Mouse (Mus musculus): ENCODE data around the gene Spata18. TPM values are rescaled to one million over a fixed set of nuclear protein-coding genes. Genes with fewer than 3 reads are reported as not detected.

The Spata18 gene
- 1 to 10 TPM in 1 of 2 experiments, under 1 TPM in 1; 0.90 to 1.4 TPM for total RNA-seq (2021)
- long read RNA-seq, experiment 1, partial matches to known transcripts, result 2 of 2 reads
- long read RNA-seq, experiment 1, other reads (novel, unspliced or antisense), result 0 of 2 reads
- long read RNA-seq, experiment 2, result 0 reads

DNA sequence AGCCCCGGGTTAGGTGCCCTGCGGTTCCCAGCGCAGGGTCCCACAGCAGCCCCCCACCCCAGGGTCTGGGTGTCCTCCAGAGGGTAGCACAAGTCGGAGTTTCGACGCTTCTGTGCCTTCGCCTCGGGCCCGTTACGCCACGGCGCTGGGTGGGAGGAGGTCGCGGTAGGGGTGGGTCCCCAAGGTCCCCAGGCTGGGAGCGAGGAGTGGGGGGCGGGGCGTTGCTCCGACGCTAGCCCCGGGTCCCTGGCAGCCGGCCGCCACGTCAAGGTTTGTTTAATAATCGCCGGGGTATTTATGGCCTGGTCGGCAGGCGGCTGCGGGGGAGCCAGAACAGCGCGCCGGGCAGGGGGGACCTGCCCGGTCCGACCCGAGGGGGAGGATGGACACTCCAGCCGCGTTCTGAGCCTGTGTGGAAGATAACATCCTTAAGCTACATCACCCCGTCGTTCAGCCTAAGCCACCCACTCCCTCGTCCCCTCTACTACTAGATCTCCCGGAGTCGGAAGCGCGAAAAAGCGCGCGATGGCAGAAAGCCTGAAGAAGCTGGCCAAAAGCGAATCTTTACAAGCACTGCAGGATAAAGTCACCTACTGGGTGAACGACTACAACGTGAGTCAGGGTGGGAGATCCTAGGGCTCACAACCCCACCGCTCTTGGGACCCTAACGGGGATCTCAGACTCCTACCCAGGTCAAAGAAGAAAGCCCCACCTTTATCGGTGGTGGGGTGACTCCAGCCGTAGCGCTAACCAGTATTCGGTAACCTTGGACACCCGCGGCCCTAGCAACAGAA is at the start of gene Spata18:
Gene Spata18, plus strand, starts transcription at position 319 of the 794 bp plus-strand sequence.
- intact Hi-C loops (cut with DNase I), result no loop called here
- DNase-seq, result peak; percentile 45 to 49

DNA sequence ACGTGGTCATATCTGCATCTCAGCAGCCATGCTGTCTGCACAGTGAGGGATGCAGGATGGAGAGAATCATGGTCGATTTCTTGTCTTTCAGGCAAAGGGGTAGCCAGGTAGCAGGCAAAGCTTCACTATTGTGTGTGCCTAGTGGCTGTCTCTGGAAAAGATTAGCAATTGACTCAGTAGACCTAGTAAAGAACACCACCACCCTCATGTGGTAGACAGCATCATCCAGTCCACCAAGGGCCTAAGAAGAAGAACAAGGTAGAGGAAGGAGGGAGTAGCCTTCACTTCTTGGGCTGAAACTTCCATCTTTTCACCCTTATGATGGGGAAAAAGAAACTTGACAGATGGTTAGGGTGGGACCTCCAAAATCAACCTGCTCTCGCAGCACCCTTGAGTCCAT is 48.3 kb upstream of the Spata18 start:
- intact Hi-C loops (cut with DNase I), result no loop called here
- DNase-seq, result no peak

DNA sequence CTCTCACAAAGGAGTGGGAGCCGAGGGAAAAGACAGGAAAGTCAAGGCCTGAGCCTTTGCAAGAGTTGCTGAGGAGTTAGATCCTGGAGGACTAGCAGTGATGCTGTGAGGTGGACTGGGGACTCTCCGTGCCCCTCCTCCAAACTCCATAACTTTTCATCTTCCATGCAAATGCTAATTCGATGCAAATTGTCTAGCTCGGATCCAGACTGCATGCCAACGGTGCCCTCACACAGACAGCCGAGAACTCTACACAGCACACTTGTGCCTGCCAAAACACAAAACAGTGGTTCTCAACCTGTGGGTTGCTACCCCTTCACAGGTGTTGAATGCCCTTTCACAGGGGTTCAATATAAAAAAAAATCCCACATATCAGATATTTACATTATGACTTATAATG is 46.6 kb upstream of the Spata18 start:
- intact Hi-C loops (cut with DNase I), result no loop called here
- no peak for DNase-seq

DNA sequence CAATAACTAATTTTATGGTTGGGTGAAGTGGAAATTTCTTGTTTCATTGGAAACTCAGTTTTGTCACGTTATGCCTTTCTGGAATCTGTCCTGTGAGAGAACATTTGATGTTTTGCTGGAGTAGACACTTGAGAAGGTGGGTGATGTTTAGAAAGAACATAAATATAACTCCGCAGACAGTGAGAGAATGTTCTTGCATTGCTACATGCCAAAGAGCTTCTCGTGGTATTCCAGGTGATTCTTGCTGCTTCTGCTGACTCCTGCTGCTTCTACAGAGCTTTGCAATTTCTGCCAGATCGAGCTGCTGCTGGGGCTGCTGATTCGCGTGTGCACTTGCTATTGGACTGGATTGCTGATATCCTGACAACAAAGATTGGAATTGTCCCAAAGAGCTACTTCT is 46.2 kb upstream of the Spata18 start:
- DNase-seq, result no peak
- intact Hi-C loops (cut with DNase I), result no loop called here

DNA sequence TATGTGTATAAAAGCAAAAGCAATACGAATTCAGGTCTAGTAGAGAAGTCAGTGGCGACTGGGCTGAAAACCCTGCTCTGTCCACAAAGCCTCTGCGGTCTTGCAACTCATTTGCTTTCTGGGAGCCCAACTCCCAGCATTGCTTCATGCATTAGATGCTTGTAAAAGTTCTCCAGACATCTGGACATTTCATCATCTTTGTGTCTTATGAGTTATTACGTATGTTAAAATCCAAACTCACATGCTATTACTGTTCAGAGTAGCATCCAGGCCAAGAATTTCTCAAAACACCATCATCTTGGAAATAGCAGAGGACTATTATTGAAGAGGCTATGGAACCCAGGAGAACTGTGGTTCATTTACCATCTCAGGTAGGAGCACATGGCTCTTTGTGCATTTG is 40.1 kb upstream of the Spata18 start:
- no peak for DNase-seq
- intact Hi-C loops (cut with DNase I), result no loop called here

GRCm38 (mm10) chr5:73613296-73613695 is 37.9 kb upstream of the Spata18 start:
- DNase-seq, result no peak

GRCm38 (mm10) chr5:73615211-73615610 is 36.0 kb upstream of the Spata18 start:
- DNase-seq, result no peak
- intact Hi-C loops (cut with DNase I), result no loop called here

More at GRCm38 (mm10) chr5:73613296-73613695, 37.9 kb upstream of the Spata18 start:
- intact Hi-C loops (cut with DNase I), result no loop called here

GRCm38 (mm10) chr5:73618969-73619368 is 32.2 kb upstream of the Spata18 start:
- no peak for DNase-seq
- intact Hi-C loops (cut with DNase I), result no loop called here

GRCm38 (mm10) chr5:73625505-73625904 is 25.7 kb upstream of the Spata18 start:
- intact Hi-C loops (cut with DNase I), result no loop called here
- DNase-seq, result no peak

DNA sequence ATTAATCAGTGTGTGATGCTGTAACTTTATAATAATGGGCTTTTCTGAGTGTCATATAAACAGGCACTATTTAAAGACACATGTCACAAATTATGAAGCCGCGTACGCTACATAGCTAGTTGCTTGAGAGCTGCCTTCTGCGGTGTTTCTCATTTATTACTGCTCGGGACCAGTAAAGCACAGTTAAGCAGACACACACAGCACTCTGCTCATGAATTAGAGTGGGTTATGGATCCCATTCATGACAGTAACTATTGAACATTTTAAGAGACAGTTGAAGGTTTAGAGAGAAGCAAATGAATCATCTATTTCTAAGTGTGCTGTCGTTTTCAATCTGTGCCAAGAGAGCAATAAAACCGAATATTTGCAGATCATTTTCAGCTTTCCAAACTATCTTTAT is 24.3 kb upstream of the Spata18 start:
- DNase-seq, result no peak
- intact Hi-C loops (cut with DNase I), result no loop called here

DNA sequence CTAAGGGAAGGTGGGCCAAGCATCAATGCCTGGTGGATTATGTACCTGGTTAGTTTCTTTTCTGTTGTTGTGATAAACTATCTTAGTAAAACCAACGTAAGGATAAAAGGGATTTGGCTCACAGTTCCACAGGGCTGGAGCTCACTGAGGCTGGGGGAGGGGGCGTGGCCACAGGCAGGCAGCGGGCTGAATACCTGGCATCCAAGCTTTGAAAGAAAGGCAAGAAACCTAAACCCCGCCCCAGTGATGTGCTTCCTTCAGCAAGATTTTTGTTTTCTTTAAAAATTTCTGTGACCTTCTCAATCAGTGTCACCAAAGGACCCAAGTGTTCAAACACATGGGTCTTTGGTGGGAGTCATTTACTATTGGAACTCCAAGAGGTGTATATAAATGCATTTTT is 23.6 kb upstream of the Spata18 start:
- no peak for DNase-seq
- intact Hi-C loops (cut with DNase I), result no loop called here

DNA sequence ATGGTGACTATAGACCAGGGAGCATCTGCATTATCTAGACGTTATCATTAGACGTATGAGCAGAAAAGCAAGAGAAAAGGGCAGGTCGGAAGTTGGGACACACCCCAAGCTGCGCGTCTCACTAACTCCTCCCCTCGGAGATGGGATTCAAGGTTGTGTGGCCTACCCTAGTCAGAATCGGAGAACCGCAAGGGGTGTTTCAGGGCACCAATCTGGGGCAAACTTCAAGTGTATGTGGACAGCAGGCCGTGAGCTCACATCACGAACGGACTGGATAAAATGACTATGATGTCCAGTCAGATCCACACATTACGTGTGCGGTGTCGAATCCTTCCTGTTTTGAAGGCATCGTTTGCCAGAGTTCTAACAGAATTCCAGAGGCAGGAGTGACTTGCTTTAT is 23.2 kb upstream of the Spata18 start:
- intact Hi-C loops (cut with DNase I), result no loop called here
- DNase-seq, result no peak

- DNase-seq, result no peak
- intact Hi-C loops (cut with DNase I), result no loop called here
Measured at GRCm38 (mm10) chr5:73630141-73630540, 21.0 kb upstream of the Spata18 start.

GRCm38 (mm10) chr5:73631001-73631558 is 20.1 kb upstream of the Spata18 start:
- DNase-seq, result no peak
- intact Hi-C loops (cut with DNase I), result no loop called here

DNA sequence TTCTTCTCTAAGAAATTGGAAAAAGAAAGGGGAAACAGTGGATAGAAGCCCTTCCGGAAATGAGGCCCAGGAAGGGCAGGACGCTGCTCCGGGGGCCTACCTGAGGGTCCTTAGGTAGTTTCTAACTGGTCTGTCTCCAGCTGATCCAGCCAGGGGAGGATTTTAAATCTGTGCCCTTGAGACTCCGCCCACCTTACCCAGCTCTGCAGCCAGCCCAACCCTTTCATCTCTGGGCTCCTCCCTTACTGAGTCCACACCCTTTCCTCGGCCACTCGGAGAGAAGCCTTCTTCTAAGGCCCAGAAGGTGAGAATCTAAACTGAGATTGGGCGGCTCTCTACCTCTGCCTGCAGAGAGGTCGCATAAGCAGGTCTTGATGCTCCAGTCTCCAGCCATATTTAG is 18.9 kb upstream of the Spata18 start, which contains the start of gene Lrrc66:
Gene Lrrc66, minus strand, starts transcription at position 236 of the 400 bp plus-strand sequence.
- DNase-seq, result no peak
- intact Hi-C loops (cut with DNase I), result no loop called here

DNA sequence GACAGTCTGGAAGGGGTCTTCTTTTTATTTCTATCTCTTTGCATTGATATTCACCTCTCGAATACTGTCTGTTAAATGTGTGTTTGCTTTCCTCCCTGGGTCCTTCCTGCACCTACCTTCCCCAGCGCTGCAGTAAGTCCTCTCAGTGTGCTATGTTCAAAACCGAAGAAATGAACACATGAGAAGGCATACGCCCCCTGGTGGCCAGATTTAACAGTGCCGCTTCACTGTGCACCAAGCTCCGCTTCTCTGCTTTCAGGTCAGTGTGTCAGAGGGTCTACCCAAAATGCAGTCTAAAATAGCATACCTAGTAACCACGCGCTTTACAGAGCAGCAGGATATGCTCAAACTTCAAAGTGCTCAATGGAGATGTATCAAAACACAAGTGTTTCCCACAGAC is 18.0 kb upstream of the Spata18 start:
- DNase-seq, result peak; percentile 70 to 84
- intact Hi-C loops (cut with DNase I), result loop anchor here (1.0 kb wide), 1 partner anchor 202 kb away; no protein-coding TSS in a partner anchor

- DNase-seq, result no peak
- intact Hi-C loops (cut with DNase I), result loop anchor here (1.0 kb wide), 1 partner anchor 206 kb away; no protein-coding TSS in a partner anchor
Measured at GRCm38 (mm10) chr5:73637337-73638107, 13.7 kb upstream of the Spata18 start.

DNA sequence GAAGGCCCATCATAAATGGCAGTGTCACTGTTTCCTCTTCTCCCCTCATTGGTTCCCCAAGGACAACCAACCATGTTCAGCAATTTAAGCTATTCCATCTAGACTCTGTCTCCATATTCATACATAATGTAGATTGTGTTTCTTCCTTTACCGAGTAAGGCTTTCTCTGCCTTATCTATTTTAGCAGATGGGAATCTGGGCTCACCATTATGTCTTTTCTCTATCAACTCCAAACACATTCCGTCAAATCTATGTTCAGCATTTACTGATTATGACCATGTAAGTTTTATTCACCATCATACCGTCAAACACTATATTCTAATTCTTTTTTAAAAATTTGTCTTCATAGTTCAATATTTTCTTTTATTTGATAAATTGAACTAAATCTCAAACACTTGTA is 10.1 kb upstream of the Spata18 start:
- intact Hi-C loops (cut with DNase I), result no loop called here
- DNase-seq, result no peak

DNA sequence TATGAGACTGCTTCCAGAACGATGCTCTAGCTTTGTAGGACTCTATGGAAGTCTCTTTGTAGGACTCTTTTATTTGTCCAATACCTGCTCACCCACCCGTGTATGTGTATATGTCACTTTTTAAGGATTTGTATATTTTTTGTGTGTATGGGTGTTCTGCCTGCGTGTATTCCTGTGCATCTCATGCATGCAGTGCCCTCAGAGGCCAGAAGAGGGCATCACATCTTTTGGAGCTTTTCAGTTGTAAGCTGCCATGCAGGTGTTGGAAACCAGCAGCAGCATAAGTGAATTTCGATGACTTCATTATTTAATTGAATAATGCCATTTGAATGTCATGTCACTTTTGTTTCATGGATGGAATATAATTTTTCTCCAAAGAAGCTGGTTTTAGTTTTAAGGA is 9.1 kb upstream of the Spata18 start:
- intact Hi-C loops (cut with DNase I), result no loop called here

DNA sequence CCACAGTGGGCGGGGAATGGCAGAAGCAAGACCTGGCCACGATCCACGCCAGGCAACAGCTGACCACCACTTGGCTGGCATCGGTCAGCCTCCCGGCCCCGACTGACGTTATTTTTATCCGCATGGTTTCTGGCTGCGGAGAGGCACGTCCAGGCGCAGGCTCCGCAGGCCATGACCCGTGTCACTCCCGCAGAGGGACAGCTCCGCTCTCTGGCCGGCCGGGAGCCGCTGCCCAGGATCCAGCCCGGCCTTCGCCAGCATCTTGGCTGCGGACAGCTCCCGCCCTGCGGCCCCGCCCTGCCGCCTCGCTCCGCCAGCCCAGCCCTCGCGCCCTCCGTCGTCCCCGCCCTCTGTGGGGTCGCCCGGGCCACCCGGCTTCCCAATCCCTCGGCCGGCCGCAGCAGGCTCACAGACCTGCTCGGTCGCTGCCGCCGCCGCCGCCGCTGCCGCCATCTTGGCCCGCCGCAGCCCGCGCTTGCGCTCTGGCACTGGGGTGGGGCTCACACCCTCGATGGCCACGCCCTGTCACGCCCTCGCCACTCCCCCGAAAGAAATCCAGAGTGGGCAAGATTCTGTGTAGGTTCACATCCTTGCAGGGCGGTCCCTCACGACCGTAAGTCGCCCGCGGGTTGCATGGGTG is 3.8 kb upstream of the Spata18 start, which contains the start of gene Sgcb:
Gene Sgcb, minus strand, starts transcription at position 530 of the 640 bp plus-strand sequence.
- intact Hi-C loops (cut with DNase I), result no loop called here
- DNase-seq, result peak; percentile 90 to 93

More for the DNA sequence above, 9.1 kb upstream of the Spata18 start:
- peak in 1 of 2 experiments; percentile 48 for DNase-seq

All from heart, postnatal 14 days (tissue).